Mouse (Mus musculus): Measurements from ENCODE around the gene Tmub1.
A peak's percentile ranks its signal among the peaks of the same experiment; 100 is the strongest.
"Not testable (repeated sequence)": the region's sequence is repeated elsewhere in the genome, so short reads cannot be mapped to it uniquely, and the experiment has no call there.

Gene Tmub1

GRCm38 (mm10) chr5:24424004-24424781 lies 23.5 kb downstream of the Tmub1 start:
- DNase-seq (ENCODE audit: low spot score in 2 of 2): peak; percentile 58 to 68

- DNase-seq (ENCODE audit: low spot score in 2 of 2): peak; percentile 92 to 97
Observed at GRCm38 (mm10) chr5:24423129-24424003, 24.3 kb downstream of the Tmub1 start, which contains the start of the genes Cdk5 and Slc4a2. Gene Cdk5 (minus strand): TSS chr5:24423530. Gene Slc4a2 (plus strand): TSS chr5:24423837.

- DNase-seq (ENCODE audit: low spot score in 2 of 2): no peak
Observed at GRCm38 (mm10) chr5:24420381-24420780, 27.3 kb downstream of the Tmub1 start.

- no peak for DNase-seq (ENCODE audit: low spot score in 2 of 2)
Observed at GRCm38 (mm10) chr5:24417587-24417986, 30.1 kb downstream of the Tmub1 start.

- DNase-seq (ENCODE audit: low spot score in 2 of 2): peak; percentile 29 to 73
Observed at GRCm38 (mm10) chr5:24416222-24416736, 31.4 kb downstream of the Tmub1 start.

- DNase-seq (ENCODE audit: low spot score in 2 of 2): no peak
Observed at GRCm38 (mm10) chr5:24413938-24414337, 33.7 kb downstream of the Tmub1 start.

- DNase-seq (ENCODE audit: low spot score in 2 of 2): no peak
Observed at GRCm38 (mm10) chr5:24413042-24413693, 34.5 kb downstream of the Tmub1 start, which contains the start of gene Asic3. Gene Asic3 (plus strand): TSS chr5:24413392.

- no peak for DNase-seq (ENCODE audit: low spot score in 2 of 2)
Observed at GRCm38 (mm10) chr5:24412063-24412462, 35.6 kb downstream of the Tmub1 start.

- no peak for DNase-seq (ENCODE audit: low spot score in 2 of 2)
Observed at GRCm38 (mm10) chr5:24409466-24409865, 38.2 kb downstream of the Tmub1 start.

GRCm38 (mm10) chr5:24408651-24409050 lies 39.0 kb downstream of the Tmub1 start:
- DNase-seq (ENCODE audit: low spot score in 2 of 2): no peak

GRCm38 (mm10) chr5:24405389-24405876 lies 42.2 kb downstream of the Tmub1 start:
- DNase-seq (ENCODE audit: low spot score in 2 of 2): no peak

GRCm38 (mm10) chr5:24404594-24405360 lies 42.9 kb downstream of the Tmub1 start:
- no peak for DNase-seq (ENCODE audit: low spot score in 2 of 2)

- DNase-seq (ENCODE audit: low spot score in 2 of 2): no peak
Observed at GRCm38 (mm10) chr5:24401969-24402368, 45.7 kb downstream of the Tmub1 start.

GRCm38 (mm10) chr5:24400911-24401605 lies 46.6 kb downstream of the Tmub1 start:
- DNase-seq (ENCODE audit: low spot score in 2 of 2): no peak

GRCm38 (mm10) chr5:24400362-24400761 lies 47.3 kb downstream of the Tmub1 start:
- DNase-seq (ENCODE audit: low spot score in 2 of 2): no peak

GRCm38 (mm10) chr5:24399686-24400085 lies 48.0 kb downstream of the Tmub1 start:
- DNase-seq (ENCODE audit: low spot score in 2 of 2): no peak

- not testable (repeated sequence) for DNase-seq (ENCODE audit: low spot score in 2 of 2)
Observed at GRCm38 (mm10) chr5:24396254-24396653, 51.4 kb downstream of the Tmub1 start.

Measured in spleen, postnatal 10 days (tissue).